Mouse (Mus musculus) CH12.LX (cell line): ENCODE results near the gene Vmac. TPM values are rescaled to one million over a fixed set of nuclear protein-coding genes. Genes with fewer than 3 reads are reported as not detected.

ENCODE experiments used
- DNase-seq: peaks from one replicate; pipeline ENCODE4 v3.0.0-alpha.2; 2013; ENCODE audit errors: extremely low read depth
- H3K27ac ChIP-seq: 2 replicates; pipeline ENCODE4 v1.5.1; 2012; ENCODE audit warnings: low read depth, mild to moderate bottlenecking, control low read depth, moderate library complexity; ENCODE audit not compliant: insufficient read depth
- H3K27me3 ChIP-seq: replicated peaks from 2 replicates; pipeline ENCODE3; 2012; ENCODE audit warnings: inconsistent platforms
- H3K36me3 ChIP-seq, 2 experiments: replicated peaks in 1 of 2; 2 replicates each; pipeline versions ENCODE3 to v1.6.1; 2012; ENCODE audit warnings: inconsistent platforms in 1 of 2, low read length in 1 of 2, mild to moderate bottlenecking in 1 of 2, mixed read lengths in 1 of 2, moderate library complexity in 1 of 2; ENCODE audit not compliant: control insufficient read depth in 1 of 2, insufficient read depth in 1 of 2
- H3K4me1 ChIP-seq, 2 experiments: 2 replicates each; pipeline ENCODE4 v1.6.1; 2012; ENCODE audit warnings: inconsistent platforms in 1 of 2, moderate library complexity in 1 of 2; ENCODE audit not compliant: insufficient read depth in 2 of 2, control insufficient read depth in 1 of 2
- H3K4me2 ChIP-seq: 2 replicates; pipeline ENCODE4 v1.6.1; 2012; ENCODE audit warnings: low read depth, mild to moderate bottlenecking, control low read depth; ENCODE audit not compliant: poor library complexity, insufficient read depth, severe bottlenecking
- H3K4me3 ChIP-seq, 3 experiments: fragments of 150-350 bp in 1 of 3; sonication (generic) in 1 of 3; replicated peaks in 1 of 3; 2 replicates each; pipeline versions ENCODE3 to v1.5.1; 2011 to 2012; ENCODE audit warnings: low read depth in 2 of 3, low read length in 2 of 3, mild to moderate bottlenecking in 2 of 3, moderate library complexity in 2 of 3, control low read depth in 1 of 3, improper control_type of control experiment in 1 of 3, inconsistent platforms in 1 of 3, mixed read lengths in 1 of 3; ENCODE audit not compliant: poor library complexity in 1 of 3
- H3K79me2 ChIP-seq: replicated peaks from 2 replicates; pipeline ENCODE4 v1.6.1; 2012; ENCODE audit warnings: mild to moderate bottlenecking, moderate library complexity; ENCODE audit not compliant: control insufficient read depth, poor library complexity, insufficient read depth, severe bottlenecking; ENCODE audit errors: extremely low read depth
- H3K9ac ChIP-seq: 2 replicates; pipeline ENCODE4 v1.6.1; 2012; ENCODE audit warnings: low read depth, mild to moderate bottlenecking, control low read depth, moderate library complexity; ENCODE audit not compliant: insufficient read depth
- H3K9me3 ChIP-seq: replicated peaks from 2 replicates; pipeline ENCODE3; 2012; ENCODE audit warnings: low read length, inconsistent platforms, mixed read lengths
- BHLHE40 ChIP-seq: IDR thresholded peaks from 2 replicates; pipeline ENCODE4 v1.6.1; 2011; ENCODE audit warnings: mild to moderate bottlenecking, low read depth, low read length, improper control_type of control experiment
- CTCF ChIP-seq, 2 experiments: IDR thresholded peaks in 1 of 2; conservative IDR thresholded peaks in 1 of 2; 2 replicates each; pipeline ENCODE4 v1.5.1; 2011 to 2012; ENCODE audit warnings: low read depth in 2 of 2, low read length in 2 of 2, improper control_type of control experiment in 1 of 2, inconsistent platforms in 1 of 2, mild to moderate bottlenecking in 1 of 2, moderate library complexity in 1 of 2
- E2F4 ChIP-seq: IDR thresholded peaks from 2 replicates; pipeline ENCODE4 v1.6.1; 2011; ENCODE audit warnings: low read depth, low read length, improper control_type of control experiment; ENCODE audit not compliant: insufficient replicate concordance
- EP300 ChIP-seq: IDR thresholded peaks from 2 replicates; pipeline ENCODE4 v1.6.1; 2011; ENCODE audit warnings: low read length, improper control_type of control experiment
- ETS1 ChIP-seq: conservative IDR thresholded peaks from 2 replicates; pipeline ENCODE4 v1.6.1; 2012; ENCODE audit warnings: low read depth, mild to moderate bottlenecking, inconsistent platforms, low read length, improper control_type of control experiment, moderate library complexity
- GABPA ChIP-seq: IDR thresholded peaks from 2 replicates; pipeline ENCODE4 v1.6.1; 2012; ENCODE audit warnings: low read depth, low read length, improper control_type of control experiment, inconsistent platforms; ENCODE audit not compliant: insufficient replicate concordance
- IRF4 ChIP-seq: IDR thresholded peaks from 2 replicates; pipeline ENCODE4 v1.6.1; 2014; ENCODE audit warnings: low read depth, mild to moderate bottlenecking, inconsistent platforms, low read length, improper control_type of control experiment
- JUN ChIP-seq: IDR thresholded peaks from 2 replicates; pipeline ENCODE4 v1.6.1; 2011; ENCODE audit warnings: low read depth, mild to moderate bottlenecking, low read length, improper control_type of control experiment, moderate library complexity; ENCODE audit not compliant: insufficient read depth
- JUND ChIP-seq: conservative IDR thresholded peaks from 2 replicates; pipeline ENCODE4 v1.6.1; 2011; ENCODE audit warnings: low read depth, low read length, improper control_type of control experiment
- MAFK ChIP-seq: IDR thresholded peaks from 2 replicates; pipeline ENCODE4 v1.6.1; 2011; ENCODE audit warnings: low read length, improper control_type of control experiment; ENCODE audit not compliant: insufficient replicate concordance
- MAX ChIP-seq: IDR thresholded peaks from 2 replicates; pipeline ENCODE4 v1.6.1; 2011; ENCODE audit warnings: low read length, improper control_type of control experiment
- MAZ ChIP-seq: IDR thresholded peaks from 2 replicates; pipeline ENCODE4 v1.6.1; 2012; ENCODE audit warnings: low read depth, mild to moderate bottlenecking, inconsistent platforms, low read length, improper control_type of control experiment, moderate library complexity
- MEF2A ChIP-seq: IDR thresholded peaks from 2 replicates; pipeline ENCODE4 v1.6.1; 2014; ENCODE audit warnings: low read depth, mild to moderate bottlenecking, inconsistent platforms, low read length, improper control_type of control experiment, borderline replicate concordance
- MXI1 ChIP-seq: IDR thresholded peaks from 2 replicates; pipeline ENCODE4 v1.6.1; 2011; ENCODE audit warnings: mild to moderate bottlenecking, low read depth, low read length, improper control_type of control experiment
- MYC ChIP-seq: IDR thresholded peaks from 2 replicates; pipeline ENCODE4 v1.6.1; 2011; ENCODE audit warnings: low read depth, mild to moderate bottlenecking, improper control_type of control experiment, low read length
- NELFE ChIP-seq: IDR thresholded peaks from 2 replicates; pipeline ENCODE4 v1.6.1; 2011; ENCODE audit warnings: low read depth, low read length, improper control_type of control experiment
- NRF1 ChIP-seq: IDR thresholded peaks from 2 replicates; pipeline ENCODE4 v1.6.1; 2014; ENCODE audit warnings: low read depth, mild to moderate bottlenecking, inconsistent platforms, low read length, improper control_type of control experiment, moderate library complexity
- POLR2A ChIP-seq: IDR thresholded peaks from 2 replicates; pipeline ENCODE4 v1.6.1; 2011; ENCODE audit warnings: low read depth, mild to moderate bottlenecking, improper control_type of control experiment, low read length
- POLR2AphosphoS2 ChIP-seq: IDR thresholded peaks from 2 replicates; pipeline ENCODE4 v1.6.1; 2011; ENCODE audit warnings: low read depth, low read length, improper control_type of control experiment
- RAD21 ChIP-seq: IDR thresholded peaks from 2 replicates; pipeline ENCODE4 v1.6.1; 2011; ENCODE audit warnings: low read depth, mild to moderate bottlenecking, low read length, improper control_type of control experiment, moderate library complexity
- SIN3A ChIP-seq: IDR thresholded peaks from 2 replicates; pipeline ENCODE4 v1.6.1; 2012; ENCODE audit warnings: low read length, improper control_type of control experiment, inconsistent platforms
- SMC3 ChIP-seq: IDR thresholded peaks from 2 replicates; pipeline ENCODE4 v1.6.1; 2011; ENCODE audit warnings: low read depth, low read length, improper control_type of control experiment
- TBP ChIP-seq: conservative IDR thresholded peaks from 2 replicates; pipeline ENCODE4 v1.6.1; 2011; ENCODE audit warnings: low read depth, low read length, improper control_type of control experiment
- TCF12 ChIP-seq: IDR thresholded peaks from 2 replicates; pipeline ENCODE4 v1.6.1; 2014; ENCODE audit warnings: low read depth, mild to moderate bottlenecking, inconsistent platforms, low read length, improper control_type of control experiment
- UBTF ChIP-seq: IDR thresholded peaks from 2 replicates; pipeline ENCODE4 v1.6.1; 2012; ENCODE audit warnings: low read depth, mild to moderate bottlenecking, inconsistent platforms, low read length, improper control_type of control experiment, moderate library complexity
- USF1 ChIP-seq: IDR thresholded peaks from 2 replicates; pipeline ENCODE4 v1.6.1; 2014; ENCODE audit warnings: low read depth, mild to moderate bottlenecking, inconsistent platforms, low read length, improper control_type of control experiment
- USF2 ChIP-seq: conservative IDR thresholded peaks from 2 replicates; pipeline ENCODE4 v1.6.1; 2011; ENCODE audit warnings: low read depth, low read length, improper control_type of control experiment
- ZC3H11A ChIP-seq: IDR thresholded peaks from 2 replicates; pipeline ENCODE4 v1.6.1; 2012; ENCODE audit warnings: low read depth, mild to moderate bottlenecking, inconsistent platforms, low read length, improper control_type of control experiment
- ZMIZ1 ChIP-seq: IDR thresholded peaks from 2 replicates; pipeline ENCODE4 v1.6.1; 2012; ENCODE audit warnings: low read depth, mild to moderate bottlenecking, inconsistent platforms, low read length, improper control_type of control experiment
- ZNF384 ChIP-seq: IDR thresholded peaks from 2 replicates; pipeline ENCODE4 v1.6.1; 2012; ENCODE audit warnings: low read depth, low read length, improper control_type of control experiment, inconsistent platforms
- dilution Hi-C: fragments of 300-500 bp; cut with MboI; formaldehyde crosslinking; loops from 2 replicates; pipeline ENCODE4 v1.14.3; 2020; ENCODE audit warnings: low sequenced_read_pairs; ENCODE audit not compliant: extremely low pct_unique_long_range_greater_than_20kb, extremely low pct_ligation_motif_present
- in situ Hi-C: fragments of 300-500 bp; cut with MboI; formaldehyde crosslinking; loops from 3 replicates; pipeline ENCODE4 v1.14.3; 2019; ENCODE audit warnings: low sequenced_read_pairs, low pct_ligation_motif_present, low pct_unique_long_range_greater_than_20kb, mixed read lengths
- polyA plus RNA-seq: library from polyadenylated mRNA; unstranded; fragments of >175 nt; gene quantifications from 2 replicates; pipeline ENCODE4 v1.2.1, GENCODE M21; 2012; ENCODE audit warnings: low read depth; ENCODE audit not compliant: insufficient read length
- total RNA-seq, 2 experiments: library from RNA; depleted of rRNA; stranded (reverse); fragments of 300-350 nt in 1 of 2; fragments of >200 nt in 1 of 2; gene quantifications; 2 replicates each; pipeline ENCODE4 v1.2.3; 2012 to 2014

Gene Vmac
- total and polyA plus RNA-seq, 3 experiments: 3.2 to 5.1 (median 3.4) TPM

GRCm38 (mm10) chr17:56765431-56765830 lies 47.6 kb upstream of the Vmac start:
- H3K9ac ChIP-seq: peak overlapping the region; percentile 73
- H3K9me3 ChIP-seq: no peaks in the 10 kb centered on the region
- peaks cover 11% of the 10 kb centered on the region for H3K27me3 ChIP-seq
- DNase-seq: no peak
- in situ Hi-C loops (no loop called here), dilution Hi-C loops (no loop called here)
- peak overlapping the region; percentile 74 for H3K4me2 ChIP-seq
- H3K36me3 ChIP-seq: peaks cover 40 to 42% of the 10 kb centered on the region in 2 experiments
- TF ChIP-seq MEF2A (no peak), NELFE (no peak), MXI1 (no peak), ZMIZ1 (no peak), JUN (no peak), MAX (no peak), RAD21 (no peak), IRF4 (no peak), POLR2A (no peak), BHLHE40 (no peak), TCF12 (no peak), MYC (no peak), POLR2AphosphoS2 (no peak), TBP (no peak), NRF1 (no peak), UBTF (no peak), SIN3A (no peak)
- peaks cover 8% of the 10 kb centered on the region for H3K79me2 ChIP-seq
- H3K4me3 ChIP-seq: peak overlapping the region; percentile 76 to 92 (median 91)
- H3K27ac ChIP-seq: no peak overlapping the region
- H3K4me1 ChIP-seq: peaks cover 0 to 27% of the 10 kb centered on the region in 2 experiments; a peak in 2 of 4 replicates

DNA sequence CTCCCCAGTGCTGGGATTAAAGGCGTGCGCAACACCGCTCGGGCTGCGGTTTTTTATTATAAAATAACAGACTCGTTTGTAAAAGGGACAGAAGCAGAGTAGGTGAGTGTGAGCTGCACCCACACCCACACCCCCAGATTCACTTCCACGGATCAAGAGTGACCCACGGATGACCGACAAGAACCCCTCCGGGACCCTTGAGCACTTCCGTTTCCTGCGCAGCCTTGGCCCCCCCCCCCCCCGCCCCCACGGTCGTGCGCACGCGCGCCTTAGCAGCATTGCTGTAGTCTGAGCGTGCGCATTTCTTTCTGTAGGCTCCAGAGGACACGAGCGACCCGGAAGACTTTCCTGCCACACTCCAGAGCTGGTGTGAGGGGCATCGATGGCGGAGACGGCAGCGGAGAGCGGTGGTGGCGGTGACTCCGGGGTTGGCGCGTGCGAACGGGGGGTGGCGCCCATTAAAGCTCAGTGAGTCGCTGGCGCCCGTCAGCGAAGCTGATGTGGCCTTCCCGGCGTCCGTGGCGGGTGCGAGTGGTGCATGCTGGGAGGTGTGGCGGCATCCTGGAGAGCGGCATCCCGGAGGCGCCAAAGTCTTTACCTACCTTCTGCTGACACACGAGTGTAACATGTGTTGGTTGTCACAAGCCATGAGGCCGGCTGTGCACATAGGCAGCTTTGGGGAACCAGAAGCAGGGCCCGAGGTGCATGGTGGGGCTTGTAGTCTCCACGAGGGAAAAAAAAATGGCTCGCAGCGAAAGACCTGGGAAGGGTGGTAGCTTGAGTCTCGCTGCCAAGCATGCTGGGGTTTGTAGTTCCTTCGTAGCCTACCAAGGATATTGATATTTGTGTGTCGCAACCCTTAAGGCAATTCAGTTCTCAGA lies 46.9 kb upstream of the Vmac start, which contains the start of gene Dus3l:
TSS of gene Dus3l (plus strand) at position 284 of the 881 bp plus-strand sequence.
- in situ Hi-C loops: no loop called here
- H3K27me3 ChIP-seq: peaks cover 17% of the 10 kb centered on the region
- H3K4me2 ChIP-seq: peak within 1 kb of the TSS; percentile 74
- H3K4me1 ChIP-seq: peaks cover 0 to 27% of the 10 kb centered on the region in 2 experiments; a peak in 2 of 4 replicates
- H3K9me3 ChIP-seq: no peaks in the 10 kb centered on the region
- H3K9ac ChIP-seq: peak within 1 kb of the TSS; percentile 73
- H3K79me2 ChIP-seq: peaks cover 8% of the 10 kb centered on the region
- DNase-seq: peak; percentile 87
- peak within 1 kb of the TSS; percentile 76 to 92 (median 91) for H3K4me3 ChIP-seq
- H3K27ac ChIP-seq: peak within 1 kb of the TSS; percentile 79
- dilution Hi-C loops: no loop called here
- H3K36me3 ChIP-seq: peaks cover 33 to 35% of the 10 kb centered on the region in 2 experiments
- TF ChIP-seq MAZ (peak; percentile 58), MAFK (no peak), IRF4 (peak; percentile 41), JUND (no peak), BHLHE40 (no peak; the same call in 1 of the 2 replicates), RAD21 (no peak), USF1 (no peak), UBTF (no peak), MXI1 (peak; percentile 83; the same call in 1 of the 2 replicates), SMC3 (no peak), ZC3H11A (no peak), ETS1 (no peak), ZMIZ1 (no peak; the same call in 1 of the 2 replicates), JUN (no peak), USF2 (no peak), SIN3A (peak; percentile 76), ZNF384 (peak; percentile 86), NRF1 (peak; percentile 84), E2F4 (0 out of 2 replicates have a peak, but pooled peaks have one; percentile 37), CTCF (conservative IDR thresholded peaks at IDR 0.05 in 1 of 2, IDR thresholded peaks at IDR 0.05 in 1 of 2; ENCODE audit: low read depth in 2 of 2, low read length in 2 of 2) (no peak), EP300 (no peak), TCF12 (peak; percentile 55; the same call in 1 of the 2 replicates), GABPA (peak; percentile 11; the same call in 1 of the 2 replicates)
